Mouse (Mus musculus) kidney, adult 2 months (tissue): ENCODE results near the gene Olfr1249. TPM values are rescaled to one million over a fixed set of nuclear protein-coding genes. Genes with fewer than 3 reads are reported as not detected.
"Not testable (repeated sequence)": the region's sequence is repeated elsewhere in the genome, so short reads cannot be mapped to it uniquely, and the experiment has no call there.

Experiments used
- DNase-seq: peaks from one replicate; pipeline ENCODE4 v3.0.0; 2021
- H3K27ac ChIP-seq: fragments of 200-500 bp; 2 replicates; pipeline ENCODE4 v1.5.1; 2012; ENCODE audit warnings: low read depth, low read length, control low read depth, inconsistent platforms; ENCODE audit not compliant: insufficient read depth
- H3K27me3 ChIP-seq: fragments of 200-500 bp; replicated peaks from 2 replicates; pipeline ENCODE4 v1.6.1; 2012; ENCODE audit warnings: mild to moderate bottlenecking, moderate library complexity, low read length, inconsistent platforms; ENCODE audit not compliant: control insufficient read depth, insufficient read depth
- H3K36me3 ChIP-seq: fragments of 200-500 bp; 2 replicates; pipeline ENCODE4 v1.6.1; 2012; ENCODE audit warnings: mild to moderate bottlenecking, moderate library complexity, low read length, inconsistent platforms; ENCODE audit not compliant: control insufficient read depth, insufficient read depth
- H3K4me1 ChIP-seq: fragments of 200-500 bp; 2 replicates; pipeline ENCODE4 v1.6.1; 2011; ENCODE audit warnings: low read length; ENCODE audit not compliant: control insufficient read depth, insufficient read depth
- H3K4me3 ChIP-seq: fragments of 200-500 bp; 2 replicates; pipeline ENCODE4 v1.5.1; 2011; ENCODE audit warnings: mild to moderate bottlenecking, low read depth, low read length, control low read depth; ENCODE audit not compliant: insufficient read depth
- CTCF ChIP-seq: fragments of 200-500 bp; conservative IDR thresholded peaks from 2 replicates; pipeline ENCODE4 v1.5.1; 2011; ENCODE audit warnings: low read depth, mild to moderate bottlenecking, control low read depth, low read length, moderate library complexity, mixed read lengths; ENCODE audit not compliant: insufficient read depth, insufficient read length
- POLR2A ChIP-seq: fragments of 200-500 bp; IDR thresholded peaks from one replicate; pipeline ENCODE4 v1.6.1; 2011; ENCODE audit warnings: low read depth, low read length, control low read depth
- WGBS: fragments of 180-500 bp; shearing (Covaris S2); methylation state at CpG from one replicate; pipeline ENCODE4 v1.1.7; 2018; 5-methylcytosine and 5-hydroxymethylcytosine counted together
- polyA plus RNA-seq: library from polyadenylated mRNA; depleted of rRNA; stranded (reverse); fragments of >200 nt; gene quantifications from 2 replicates; pipeline ENCODE4 v1.2.3, GENCODE M21; 2012; rRNA removed

Gene Olfr1249
- not detected in 2 replicates for polyA plus RNA-seq

DNA sequence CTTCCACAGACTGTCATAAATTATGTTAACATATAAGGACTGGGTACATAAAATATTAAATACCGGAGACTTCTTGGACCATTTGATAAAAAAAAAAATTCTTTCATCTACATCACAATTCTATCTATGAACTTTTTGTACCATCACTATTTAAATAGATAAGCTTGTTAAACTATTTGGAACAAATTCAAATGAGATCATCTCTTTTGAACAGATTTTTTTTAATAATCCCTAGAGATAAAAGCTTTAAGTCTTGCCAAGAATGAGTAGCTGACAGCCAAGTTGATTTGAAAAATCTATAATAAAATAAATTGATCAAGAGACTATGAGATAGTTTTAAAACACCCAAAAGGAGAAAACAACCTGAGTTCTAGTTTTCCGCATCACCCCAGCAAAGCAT is at the start of gene Olfr1249:
Olfr1249 (minus strand) TSS at position 101 of the 400 bp plus-strand sequence.
- DNase-seq = no peak
- no peaks in the 10 kb centered on the region for H3K4me1 ChIP-seq
- H3K4me3 ChIP-seq = no peak within 1 kb of the TSS
- H3K27ac ChIP-seq = no peak within 1 kb of the TSS
- H3K27me3 ChIP-seq = no peaks in the 10 kb centered on the region; the same call in 1 of the 2 replicates
- WGBS = 80% methylated on average over 2 of the region's 2 CpGs
- no peak for TF ChIP-seq POLR2A
- TF ChIP-seq CTCF = no peak
- H3K36me3 ChIP-seq = no peaks in the 10 kb centered on the region

DNA sequence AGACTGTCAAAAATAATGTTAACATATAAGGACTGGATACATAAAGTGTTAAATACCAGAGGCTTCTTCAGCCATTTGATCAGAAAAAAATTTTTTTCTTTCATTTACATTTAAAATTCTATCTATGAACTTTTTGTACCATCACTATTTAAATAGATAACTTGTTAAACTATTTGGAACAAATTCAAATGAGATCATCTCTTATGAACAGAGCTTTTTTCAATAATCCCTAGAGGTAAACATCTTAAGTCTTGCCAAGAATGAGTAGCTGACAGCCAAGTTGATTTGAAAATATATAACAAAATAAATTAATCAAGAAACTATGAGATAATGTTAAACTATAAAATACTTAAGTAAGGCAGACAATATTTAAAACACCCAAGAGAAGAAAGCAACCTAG is 37.1 kb upstream of the Olfr1249 start, which contains the start of gene Olfr1251:
Olfr1251 (minus strand) TSS at position 101 of the 400 bp plus-strand sequence.
- no peaks in the 10 kb centered on the region for H3K4me1 ChIP-seq
- no peak within 1 kb of the TSS for H3K4me3 ChIP-seq
- H3K27ac ChIP-seq = no peak within 1 kb of the TSS
- no peaks in the 10 kb centered on the region for H3K27me3 ChIP-seq
- no peak for DNase-seq
- no peaks in the 10 kb centered on the region for H3K36me3 ChIP-seq
- TF ChIP-seq POLR2A (no peak), CTCF (no peak)

DNA sequence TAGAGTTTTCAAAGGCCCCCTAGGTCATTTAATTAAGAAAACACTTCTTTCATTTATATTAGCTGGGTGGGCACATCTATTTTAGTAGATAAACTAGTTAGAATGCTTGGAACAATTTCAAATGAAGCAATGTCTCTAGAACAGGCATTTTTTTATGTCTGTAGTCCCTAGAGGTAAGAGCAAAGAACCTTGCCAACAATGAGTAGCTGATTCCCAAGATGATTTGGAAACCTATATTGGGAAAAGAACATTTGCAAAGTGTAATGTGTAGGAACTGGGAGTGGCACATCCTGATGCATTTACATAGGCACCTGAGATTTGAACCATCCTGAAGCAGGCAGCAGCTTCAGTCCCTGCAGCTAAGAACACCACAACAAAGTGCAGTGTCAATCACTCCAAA is 26.6 kb upstream of the Olfr1249 start, which contains the start of gene Olfr1250:
Olfr1250 (minus strand) TSS at position 101 of the 400 bp plus-strand sequence.
- Histone ChIP-seq H3K4me1 (no peaks in the 10 kb centered on the region), H3K27me3 (no peaks in the 10 kb centered on the region), H3K36me3 (no peaks in the 10 kb centered on the region), H3K4me3 (no peak within 1 kb of the TSS), H3K27ac (no peak within 1 kb of the TSS)
- TF ChIP-seq CTCF (no peak), POLR2A (no peak)
- no peak for DNase-seq

DNA sequence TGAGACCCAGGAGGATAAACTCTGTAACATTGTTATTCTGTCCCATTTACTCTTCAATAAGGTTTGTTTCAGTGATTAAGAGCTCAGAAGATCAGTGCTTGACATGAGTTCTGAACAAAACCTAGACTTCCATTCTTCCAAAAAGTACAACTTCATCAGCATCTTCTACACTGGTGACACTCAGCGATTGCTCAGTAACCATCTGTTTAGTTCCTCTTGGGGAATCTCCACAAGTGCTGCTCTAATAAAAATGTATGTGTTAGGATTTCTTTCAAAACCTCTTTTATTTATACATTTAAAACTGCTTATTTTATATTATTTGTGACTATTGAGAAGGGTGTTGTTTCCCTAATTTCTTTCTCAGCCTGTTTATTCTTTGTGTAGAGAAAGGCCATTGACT is 16.6 kb downstream of the Olfr1249 start, which contains the start of gene Olfr1248:
Olfr1248 (minus strand) TSS at position 101 of the 400 bp plus-strand sequence.
- not testable (repeated sequence) for H3K36me3 ChIP-seq, H3K27ac ChIP-seq, H3K4me1 ChIP-seq, H3K27me3 ChIP-seq, DNase-seq, H3K4me3 ChIP-seq
- WGBS = 88% methylated on average over 1 of the region's 1 CpGs

DNA sequence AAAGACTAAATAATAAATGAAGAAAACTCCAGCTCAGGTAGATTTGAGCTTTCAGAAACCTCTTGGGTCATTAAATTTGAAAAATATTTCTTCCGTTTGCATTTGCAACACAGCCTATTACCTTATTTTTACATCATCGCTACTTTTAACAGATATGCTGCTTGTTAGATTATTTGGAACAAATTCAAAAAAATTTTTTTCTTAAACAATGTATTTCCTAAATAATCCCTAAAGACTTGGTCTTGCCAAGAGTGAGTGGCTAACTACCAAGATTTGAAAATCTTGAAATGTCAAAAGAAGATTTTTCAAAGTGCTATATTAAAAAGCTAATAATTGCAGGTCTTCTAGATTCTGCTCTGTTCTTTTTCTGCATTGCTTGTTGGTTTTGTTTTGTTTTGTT is 20.8 kb downstream of the Olfr1249 start, which contains the start of gene Olfr1247:
Olfr1247 (minus strand) TSS at position 101 of the 400 bp plus-strand sequence.
- 87% methylated on average over 2 of the region's 2 CpGs for WGBS
- DNase-seq = no peak
- Histone ChIP-seq H3K27ac (no peak within 1 kb of the TSS), H3K4me3 (no peak within 1 kb of the TSS), H3K27me3 (no peaks in the 10 kb centered on the region), H3K4me1 (no peaks in the 10 kb centered on the region), H3K36me3 (no peaks in the 10 kb centered on the region)
- TF ChIP-seq POLR2A (no peak), CTCF (no peak)

DNA sequence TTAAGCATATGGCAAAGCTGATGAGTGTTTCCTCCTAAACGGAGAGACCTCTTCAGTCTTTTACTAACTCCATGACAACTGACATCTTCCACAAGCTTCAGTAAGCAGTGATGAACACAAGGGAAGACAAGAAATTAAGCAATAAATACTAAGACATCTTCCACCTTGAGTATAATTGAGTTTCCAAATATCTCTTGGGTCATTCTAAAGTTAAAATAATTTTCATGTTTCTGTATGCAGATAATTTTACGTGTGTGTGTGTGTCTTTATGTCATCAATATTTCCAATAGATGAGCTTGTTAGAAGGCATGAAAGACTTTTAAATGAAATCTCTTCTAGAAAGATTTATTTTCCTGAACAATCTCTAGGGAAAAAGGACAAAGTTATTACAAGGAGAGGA is 41.7 kb downstream of the Olfr1249 start, which contains the start of gene Olfr1246:
Olfr1246 (minus strand) TSS at position 101 of the 400 bp plus-strand sequence.
- no peaks in the 10 kb centered on the region for H3K36me3 ChIP-seq
- no peaks in the 10 kb centered on the region for H3K4me1 ChIP-seq
- 74% methylated on average over 2 of the region's 2 CpGs for WGBS
- DNase-seq = no peak
- no peak within 1 kb of the TSS for H3K4me3 ChIP-seq
- no peak within 1 kb of the TSS for H3K27ac ChIP-seq
- no peaks in the 10 kb centered on the region for H3K27me3 ChIP-seq
- no peak for TF ChIP-seq CTCF
- TF ChIP-seq POLR2A = no peak

Other genes with a start within 250 kb of the Olfr1249 start
- not detected in 2 replicates for gene Olfr1238, start 225.3 kb downstream of the Olfr1249 start, polyA plus RNA-seq
- not detected in 2 replicates for gene Olfr1239, start 214.6 kb downstream of the Olfr1249 start, polyA plus RNA-seq
- not detected in 2 replicates for gene Olfr1240, start 192.0 kb downstream of the Olfr1249 start, polyA plus RNA-seq
- not detected in 2 replicates for gene Olfr1241, start 147.9 kb downstream of the Olfr1249 start, polyA plus RNA-seq
- gene Olfr1242, start 136.6 kb downstream of the Olfr1249 start, polyA plus RNA-seq = not detected in 2 replicates
- gene Olfr1243, start 103.5 kb downstream of the Olfr1249 start, polyA plus RNA-seq = not detected in 2 replicates
- gene Olfr1245, start 56.5 kb downstream of the Olfr1249 start, polyA plus RNA-seq = not detected in 2 replicates
- gene Olfr1246, start 41.8 kb downstream of the Olfr1249 start, polyA plus RNA-seq = not detected in 2 replicates
- not detected in 2 replicates for gene Olfr1247, start 20.9 kb downstream of the Olfr1249 start, polyA plus RNA-seq
- not detected in 2 replicates for gene Olfr1248, start 16.7 kb downstream of the Olfr1249 start, polyA plus RNA-seq
- not detected in 2 replicates for gene Olfr1250, start 26.5 kb upstream of the Olfr1249 start, polyA plus RNA-seq
- not detected in 2 replicates for gene Olfr1251, start 37.0 kb upstream of the Olfr1249 start, polyA plus RNA-seq
- gene Olfr1252, start 90.0 kb upstream of the Olfr1249 start, polyA plus RNA-seq = not detected in 2 replicates
- gene Olfr1253, start 122.1 kb upstream of the Olfr1249 start, polyA plus RNA-seq = not detected in 2 replicates
- not detected in 2 replicates for gene Olfr1254, start 158.6 kb upstream of the Olfr1249 start, polyA plus RNA-seq
- not detected in 2 replicates for gene Olfr1255, start 177.1 kb upstream of the Olfr1249 start, polyA plus RNA-seq
- gene Olfr1256, start 206.6 kb upstream of the Olfr1249 start, polyA plus RNA-seq = not detected in 2 replicates
- not detected in 2 replicates for gene Olfr48, start 213.2 kb upstream of the Olfr1249 start, polyA plus RNA-seq
- not detected in 2 replicates for gene Olfr1257, start 243.5 kb upstream of the Olfr1249 start, polyA plus RNA-seq